Mouse (Mus musculus): ENCODE measurements at regions not wholly inside any gene's neighbourhood (a gene's known extent, or its start where the extent isn't known, plus 50 kb on each side); places are given as distances from the start of the nearest gene placed in this dataset.

- dilution Hi-C loops (cut with MboI; ENCODE audit: extremely low pct_ligation_motif_present, extremely low pct_unique_long_range_greater_than_20kb, low sequenced_read_pairs) = no loop called here
- in situ Hi-C loops (cut with MboI; ENCODE audit: low pct_ligation_motif_present, low pct_unique_long_range_greater_than_20kb, low sequenced_read_pairs) = no loop called here
Observed at GRCm38 (mm10) chr6:97666818-97667629, 49.7 kb upstream of the Frmd4b start.

More at GRCm38 (mm10) chr6:97666818-97667629, 49.7 kb upstream of the Frmd4b start:
- no peak overlapping the region for H3K4me2 ChIP-seq (ENCODE audit: insufficient read depth, low read depth, poor library complexity, severe bottlenecking)
- H3K4me3 ChIP-seq (replicated peaks in 1 of 3; ENCODE audit: low read depth in 2 of 3, low read length in 2 of 3, poor library complexity in 1 of 3) = no peak overlapping the region
- H3K9ac ChIP-seq (ENCODE audit: insufficient read depth, low read depth) = no peak overlapping the region
- no peaks in the 10 kb centered on the region for H3K79me2 ChIP-seq (replicated peaks; ENCODE audit: control insufficient read depth, extremely low read depth, insufficient read depth, poor library complexity, severe bottlenecking)
- DNase-seq (ENCODE audit: extremely low read depth) = no peak
- H3K36me3 ChIP-seq (replicated peaks in 1 of 2; ENCODE audit: control insufficient read depth in 1 of 2, insufficient read depth in 1 of 2, low read length in 1 of 2) = no peaks in the 10 kb centered on the region
- H3K4me1 ChIP-seq (ENCODE audit: control insufficient read depth in 1 of 2, insufficient read depth in 2 of 2) = no peaks in the 10 kb centered on the region
- no peaks in the 10 kb centered on the region for H3K27me3 ChIP-seq (replicated peaks)
- TF ChIP-seq ZKSCAN1 (IDR thresholded peaks at IDR 0.05; ENCODE audit: borderline replicate concordance, low read depth, low read length) (no peak), MAZ (IDR thresholded peaks at IDR 0.05; ENCODE audit: low read depth, low read length) (no peak), E2F4 (IDR thresholded peaks at IDR 0.05; ENCODE audit: insufficient replicate concordance, low read depth, low read length) (no peak), ETS1 (conservative IDR thresholded peaks at IDR 0.05; ENCODE audit: low read depth, low read length) (no peak), IRF4 (IDR thresholded peaks at IDR 0.05; ENCODE audit: low read depth, low read length) (no peak), USF1 (IDR thresholded peaks at IDR 0.05; ENCODE audit: low read depth, low read length) (no peak), PAX5 (IDR thresholded peaks at IDR 0.05; ENCODE audit: low read length) (no peak), ELF1 (IDR thresholded peaks at IDR 0.05; ENCODE audit: low read depth, low read length) (no peak), POLR2AphosphoS2 (IDR thresholded peaks at IDR 0.05; ENCODE audit: low read depth, low read length) (no peak), CHD2 (IDR thresholded peaks at IDR 0.05; ENCODE audit: low read length) (no peak)
- H3K9me3 ChIP-seq (replicated peaks; ENCODE audit: low read length) = no peaks in the 10 kb centered on the region
- H3K27ac ChIP-seq (ENCODE audit: insufficient read depth, low read depth) = no peak overlapping the region
